Mouse (Mus musculus) CH12.LX (cell line): Measurements from ENCODE around the gene 5031439G07Rik. TPM values are rescaled to one million over a fixed set of nuclear protein-coding genes. Genes with fewer than 3 reads are reported as not detected.

ENCODE experiments used
- DNase-seq: peaks from one replicate; pipeline ENCODE4 v3.0.0-alpha.2; 2013; ENCODE audit errors: extremely low read depth
- H3K27ac ChIP-seq: 2 replicates; pipeline ENCODE4 v1.5.1; 2012; ENCODE audit warnings: low read depth, mild to moderate bottlenecking, control low read depth, moderate library complexity; ENCODE audit not compliant: insufficient read depth
- H3K27me3 ChIP-seq: replicated peaks from 2 replicates; pipeline ENCODE3; 2012; ENCODE audit warnings: inconsistent platforms
- H3K36me3 ChIP-seq, 2 experiments: replicated peaks in 1 of 2; 2 replicates each; pipeline versions ENCODE3 to v1.6.1; 2012; ENCODE audit warnings: inconsistent platforms in 1 of 2, low read length in 1 of 2, mild to moderate bottlenecking in 1 of 2, mixed read lengths in 1 of 2, moderate library complexity in 1 of 2; ENCODE audit not compliant: control insufficient read depth in 1 of 2, insufficient read depth in 1 of 2
- H3K4me1 ChIP-seq, 2 experiments: 2 replicates each; pipeline ENCODE4 v1.6.1; 2012; ENCODE audit warnings: inconsistent platforms in 1 of 2, moderate library complexity in 1 of 2; ENCODE audit not compliant: insufficient read depth in 2 of 2, control insufficient read depth in 1 of 2
- H3K4me2 ChIP-seq: 2 replicates; pipeline ENCODE4 v1.6.1; 2012; ENCODE audit warnings: low read depth, mild to moderate bottlenecking, control low read depth; ENCODE audit not compliant: poor library complexity, insufficient read depth, severe bottlenecking
- H3K4me3 ChIP-seq, 3 experiments: fragments of 150-350 bp in 1 of 3; sonication (generic) in 1 of 3; replicated peaks in 1 of 3; 2 replicates each; pipeline versions ENCODE3 to v1.5.1; 2011 to 2012; ENCODE audit warnings: low read depth in 2 of 3, low read length in 2 of 3, mild to moderate bottlenecking in 2 of 3, moderate library complexity in 2 of 3, control low read depth in 1 of 3, improper control_type of control experiment in 1 of 3, inconsistent platforms in 1 of 3, mixed read lengths in 1 of 3; ENCODE audit not compliant: poor library complexity in 1 of 3
- H3K79me2 ChIP-seq: replicated peaks from 2 replicates; pipeline ENCODE4 v1.6.1; 2012; ENCODE audit warnings: mild to moderate bottlenecking, moderate library complexity; ENCODE audit not compliant: control insufficient read depth, poor library complexity, insufficient read depth, severe bottlenecking; ENCODE audit errors: extremely low read depth
- H3K9ac ChIP-seq: 2 replicates; pipeline ENCODE4 v1.6.1; 2012; ENCODE audit warnings: low read depth, mild to moderate bottlenecking, control low read depth, moderate library complexity; ENCODE audit not compliant: insufficient read depth
- H3K9me3 ChIP-seq: replicated peaks from 2 replicates; pipeline ENCODE3; 2012; ENCODE audit warnings: low read length, inconsistent platforms, mixed read lengths
- BHLHE40 ChIP-seq: IDR thresholded peaks from 2 replicates; pipeline ENCODE4 v1.6.1; 2011; ENCODE audit warnings: mild to moderate bottlenecking, low read depth, low read length, improper control_type of control experiment
- CHD2 ChIP-seq: IDR thresholded peaks from 2 replicates; pipeline ENCODE4 v1.6.1; 2011; ENCODE audit warnings: low read length, improper control_type of control experiment
- CTCF ChIP-seq, 2 experiments: IDR thresholded peaks in 1 of 2; conservative IDR thresholded peaks in 1 of 2; 2 replicates each; pipeline ENCODE4 v1.5.1; 2011 to 2012; ENCODE audit warnings: low read depth in 2 of 2, low read length in 2 of 2, improper control_type of control experiment in 1 of 2, inconsistent platforms in 1 of 2, mild to moderate bottlenecking in 1 of 2, moderate library complexity in 1 of 2
- ELF1 ChIP-seq: IDR thresholded peaks from 2 replicates; pipeline ENCODE4 v1.6.1; 2014; ENCODE audit warnings: low read depth, mild to moderate bottlenecking, inconsistent platforms, low read length, improper control_type of control experiment
- GABPA ChIP-seq: IDR thresholded peaks from 2 replicates; pipeline ENCODE4 v1.6.1; 2012; ENCODE audit warnings: low read depth, low read length, improper control_type of control experiment, inconsistent platforms; ENCODE audit not compliant: insufficient replicate concordance
- HCFC1 ChIP-seq: IDR thresholded peaks from 2 replicates; pipeline ENCODE4 v1.6.1; 2012; ENCODE audit warnings: low read depth, mild to moderate bottlenecking, inconsistent platforms, low read length, improper control_type of control experiment
- IRF4 ChIP-seq: IDR thresholded peaks from 2 replicates; pipeline ENCODE4 v1.6.1; 2014; ENCODE audit warnings: low read depth, mild to moderate bottlenecking, inconsistent platforms, low read length, improper control_type of control experiment
- JUN ChIP-seq: IDR thresholded peaks from 2 replicates; pipeline ENCODE4 v1.6.1; 2011; ENCODE audit warnings: low read depth, mild to moderate bottlenecking, low read length, improper control_type of control experiment, moderate library complexity; ENCODE audit not compliant: insufficient read depth
- KAT2A ChIP-seq: IDR thresholded peaks from 2 replicates; pipeline ENCODE4 v1.6.1; 2012; ENCODE audit warnings: low read length, improper control_type of control experiment, inconsistent platforms; ENCODE audit not compliant: insufficient replicate concordance
- MAFK ChIP-seq: IDR thresholded peaks from 2 replicates; pipeline ENCODE4 v1.6.1; 2011; ENCODE audit warnings: low read length, improper control_type of control experiment; ENCODE audit not compliant: insufficient replicate concordance
- MAX ChIP-seq: IDR thresholded peaks from 2 replicates; pipeline ENCODE4 v1.6.1; 2011; ENCODE audit warnings: low read length, improper control_type of control experiment
- MAZ ChIP-seq: IDR thresholded peaks from 2 replicates; pipeline ENCODE4 v1.6.1; 2012; ENCODE audit warnings: low read depth, mild to moderate bottlenecking, inconsistent platforms, low read length, improper control_type of control experiment, moderate library complexity
- MXI1 ChIP-seq: IDR thresholded peaks from 2 replicates; pipeline ENCODE4 v1.6.1; 2011; ENCODE audit warnings: mild to moderate bottlenecking, low read depth, low read length, improper control_type of control experiment
- MYC ChIP-seq: IDR thresholded peaks from 2 replicates; pipeline ENCODE4 v1.6.1; 2011; ENCODE audit warnings: low read depth, mild to moderate bottlenecking, improper control_type of control experiment, low read length
- NELFE ChIP-seq: IDR thresholded peaks from 2 replicates; pipeline ENCODE4 v1.6.1; 2011; ENCODE audit warnings: low read depth, low read length, improper control_type of control experiment
- NRF1 ChIP-seq: IDR thresholded peaks from 2 replicates; pipeline ENCODE4 v1.6.1; 2014; ENCODE audit warnings: low read depth, mild to moderate bottlenecking, inconsistent platforms, low read length, improper control_type of control experiment, moderate library complexity
- PAX5 ChIP-seq: IDR thresholded peaks from 2 replicates; pipeline ENCODE4 v1.6.1; 2012; ENCODE audit warnings: low read length, inconsistent platforms, mixed read lengths
- POLR2AphosphoS2 ChIP-seq: IDR thresholded peaks from 2 replicates; pipeline ENCODE4 v1.6.1; 2011; ENCODE audit warnings: low read depth, low read length, improper control_type of control experiment
- RAD21 ChIP-seq: IDR thresholded peaks from 2 replicates; pipeline ENCODE4 v1.6.1; 2011; ENCODE audit warnings: low read depth, mild to moderate bottlenecking, low read length, improper control_type of control experiment, moderate library complexity
- SMC3 ChIP-seq: IDR thresholded peaks from 2 replicates; pipeline ENCODE4 v1.6.1; 2011; ENCODE audit warnings: low read depth, low read length, improper control_type of control experiment
- USF1 ChIP-seq: IDR thresholded peaks from 2 replicates; pipeline ENCODE4 v1.6.1; 2014; ENCODE audit warnings: low read depth, mild to moderate bottlenecking, inconsistent platforms, low read length, improper control_type of control experiment
- USF2 ChIP-seq: conservative IDR thresholded peaks from 2 replicates; pipeline ENCODE4 v1.6.1; 2011; ENCODE audit warnings: low read depth, low read length, improper control_type of control experiment
- ZKSCAN1 ChIP-seq: IDR thresholded peaks from 2 replicates; pipeline ENCODE4 v1.6.1; 2012; ENCODE audit warnings: low read depth, inconsistent platforms, low read length, improper control_type of control experiment, borderline replicate concordance
- ZNF384 ChIP-seq: IDR thresholded peaks from 2 replicates; pipeline ENCODE4 v1.6.1; 2012; ENCODE audit warnings: low read depth, low read length, improper control_type of control experiment, inconsistent platforms
- dilution Hi-C: fragments of 300-500 bp; cut with MboI; formaldehyde crosslinking; loops from 2 replicates; pipeline ENCODE4 v1.14.3; 2020; ENCODE audit warnings: low sequenced_read_pairs; ENCODE audit not compliant: extremely low pct_unique_long_range_greater_than_20kb, extremely low pct_ligation_motif_present
- in situ Hi-C: fragments of 300-500 bp; cut with MboI; formaldehyde crosslinking; loops from 3 replicates; pipeline ENCODE4 v1.14.3; 2019; ENCODE audit warnings: low sequenced_read_pairs, low pct_ligation_motif_present, low pct_unique_long_range_greater_than_20kb, mixed read lengths
- polyA plus RNA-seq: library from polyadenylated mRNA; unstranded; fragments of >175 nt; gene quantifications from 2 replicates; pipeline ENCODE4 v1.2.1, GENCODE M21; 2012; ENCODE audit warnings: low read depth; ENCODE audit not compliant: insufficient read length
- total RNA-seq, 2 experiments: library from RNA; depleted of rRNA; stranded (reverse); fragments of 300-350 nt in 1 of 2; fragments of >200 nt in 1 of 2; gene quantifications; 2 replicates each; pipeline ENCODE4 v1.2.3; 2012 to 2014

Gene 5031439G07Rik
- total and polyA plus RNA-seq, 3 experiments, result 8.6 to 26.0 (median 10.9) TPM

DNA sequence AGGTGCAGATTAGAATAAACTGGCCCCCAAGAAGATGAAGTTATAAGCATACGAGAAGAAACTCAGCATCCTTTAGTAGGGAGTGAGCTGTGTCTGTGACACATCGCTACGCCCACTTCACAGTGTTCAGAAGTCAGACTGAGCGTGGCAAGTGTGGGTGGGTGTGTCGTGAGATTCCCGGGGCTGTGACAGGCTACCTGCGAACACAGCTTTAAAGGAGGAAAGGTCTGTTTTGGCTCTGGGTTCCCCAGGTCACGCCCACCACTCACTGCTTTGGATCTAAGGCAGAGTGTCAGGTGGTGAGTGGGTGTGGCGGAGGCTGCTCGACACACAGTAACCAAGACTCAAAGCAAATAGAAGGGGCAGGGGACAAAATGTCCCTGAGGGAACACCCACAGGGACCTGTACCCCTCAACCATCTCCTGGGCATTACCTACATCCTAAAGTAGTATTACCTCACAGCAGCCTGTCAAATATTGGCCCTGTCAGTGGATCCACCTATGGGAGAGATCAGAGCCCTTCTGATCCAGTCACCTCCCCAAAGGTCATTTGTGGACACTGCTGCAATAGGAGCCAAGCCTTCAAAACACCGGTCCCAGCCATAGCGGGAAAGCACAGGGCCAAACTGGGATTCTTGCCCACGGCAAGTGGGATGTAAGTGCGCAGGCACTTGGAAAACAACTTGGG is 9.6 kb upstream of the 5031439G07Rik start:
- Histone ChIP-seq H3K4me3 (no peak overlapping the region), H3K9me3 (no peaks in the 10 kb centered on the region), H3K27ac (no peak overlapping the region), H3K9ac (no peak overlapping the region), H3K36me3 (no peaks in the 10 kb centered on the region), H3K4me2 (no peak overlapping the region), H3K79me2 (no peaks in the 10 kb centered on the region)
- in situ Hi-C loops (loop anchor here (5.0 to 10.0 kb wide), 3 partner anchors 39 to 223 kb away; partner anchors contain the start of genes Gm29666 and Nup50), dilution Hi-C loops (no loop called here)
- no peak for DNase-seq
- TF ChIP-seq GABPA (no peak), CHD2 (no peak), KAT2A (no peak), JUN (no peak), HCFC1 (no peak), IRF4 (no peak), POLR2AphosphoS2 (no peak), USF1 (no peak), MXI1 (no peak), NRF1 (no peak), CTCF (conservative IDR thresholded peaks at IDR 0.05 in 1 of 2, IDR thresholded peaks at IDR 0.05 in 1 of 2; ENCODE audit: low read depth in 2 of 2, low read length in 2 of 2) (no peak), ZNF384 (no peak), MAX (no peak), SMC3 (no peak), NELFE (no peak), ELF1 (no peak), RAD21 (no peak), ZKSCAN1 (no peak), MAZ (no peak)
- TF ChIP-seq, all 38 proteins: peak for 0
- Histone ChIP-seq H3K4me1 (peaks cover 10 to 48% of the 10 kb centered on the region in 2 experiments), H3K27me3 (no peaks in the 10 kb centered on the region)

GRCm38 (mm10) chr15:84995967-84996366 is 7.6 kb upstream of the 5031439G07Rik start:
- H3K4me1 ChIP-seq, result peaks cover 10 to 41% of the 10 kb centered on the region in 2 experiments
- no peak overlapping the region for H3K27ac ChIP-seq
- DNase-seq, result peak; percentile 81
- in situ Hi-C loops, result loop anchor here (5.0 to 10.0 kb wide), 3 partner anchors 41 to 221 kb away; partner anchors contain the start of genes Gm29666 and Nup50
- no peaks in the 10 kb centered on the region for H3K9me3 ChIP-seq
- dilution Hi-C loops, result no loop called here
- H3K27me3 ChIP-seq, result no peaks in the 10 kb centered on the region
- H3K4me3 ChIP-seq, result no peak overlapping the region
- no peaks in the 10 kb centered on the region for H3K36me3 ChIP-seq
- no peak overlapping the region for H3K4me2 ChIP-seq
- H3K79me2 ChIP-seq, result no peaks in the 10 kb centered on the region
- TF ChIP-seq MAFK, result no peak
- peak; percentile 77 for TF ChIP-seq SMC3
- TF ChIP-seq HCFC1, result no peak
- TF ChIP-seq CHD2, result no peak
- TF ChIP-seq USF2, result no peak
- TF ChIP-seq BHLHE40, result no peak
- TF ChIP-seq ELF1, result no peak
- TF ChIP-seq CTCF (conservative IDR thresholded peaks at IDR 0.05 in 1 of 2, IDR thresholded peaks at IDR 0.05 in 1 of 2; ENCODE audit: low read depth in 2 of 2, low read length in 2 of 2), result peak; percentile 63 to 86
- peak; percentile 96 for TF ChIP-seq ZNF384
- TF ChIP-seq RAD21, result peak; percentile 72
- no peak for TF ChIP-seq USF1
- TF ChIP-seq PAX5, result no peak
- no peak for TF ChIP-seq MYC
- no peak for TF ChIP-seq NRF1
- H3K9ac ChIP-seq, result no peak overlapping the region
